Mouse (Mus musculus) myocyte (in vitro differentiated cells): ENCODE data around the gene Atf2. TPM values are rescaled to one million over a fixed set of nuclear protein-coding genes. Genes with fewer than 3 reads are reported as not detected.

Source experiments
- H3K27me3 ChIP-seq: one replicate; pipeline ENCODE4 v1.6.1; 2011; ENCODE audit not compliant: control insufficient read depth, insufficient read depth, insufficient read length
- H3K36me3 ChIP-seq: one replicate; pipeline ENCODE4 v1.6.1; 2011; ENCODE audit not compliant: control insufficient read depth, insufficient read depth
- H3K4me2 ChIP-seq: one replicate; pipeline ENCODE4 v1.6.1; 2011; ENCODE audit warnings: low read depth, control low read depth
- H3K4me3 ChIP-seq: one replicate; pipeline ENCODE4 v1.5.1; 2011; ENCODE audit warnings: mild to moderate bottlenecking, control low read depth, moderate library complexity
- H3K79me2 ChIP-seq: one replicate; pipeline ENCODE4 v1.6.1; 2011; ENCODE audit not compliant: control insufficient read depth, insufficient read depth
- H3ac ChIP-seq: one replicate; pipeline ENCODE4 v1.6.1; 2011; ENCODE audit not compliant: control insufficient read depth, insufficient read length
- CEBPB ChIP-seq: IDR thresholded peaks from 2 replicates; pipeline ENCODE4 v1.6.1; 2011; ENCODE audit warnings: mild to moderate bottlenecking, moderate library complexity; ENCODE audit not compliant: poor library complexity, insufficient read depth, severe bottlenecking
- E2F4 ChIP-seq: IDR thresholded peaks from one replicate; pipeline ENCODE4 v1.6.1; 2011; ENCODE audit warnings: mild to moderate bottlenecking, control low read depth, moderate library complexity; ENCODE audit not compliant: insufficient read depth
- MAX ChIP-seq: IDR thresholded peaks from one replicate; pipeline ENCODE4 v1.6.1; 2011; ENCODE audit warnings: low read depth, mild to moderate bottlenecking, control low read depth
- MYOD1 ChIP-seq, 3 experiments: IDR thresholded peaks; one replicate each; pipeline ENCODE4 v1.6.1; 2011; ENCODE audit warnings: control low read depth in 2 of 3, low read depth in 2 of 3, mild to moderate bottlenecking in 2 of 3, moderate library complexity in 1 of 3; ENCODE audit not compliant: insufficient read length in 2 of 3, control insufficient read depth in 1 of 3
- MYOG ChIP-seq, 3 experiments: IDR thresholded peaks; one replicate each; pipeline ENCODE4 v1.6.1; 2011; ENCODE audit warnings: control low read depth in 2 of 3, low read depth in 2 of 3, mild to moderate bottlenecking in 2 of 3; ENCODE audit not compliant: insufficient read length in 2 of 3, control insufficient read depth in 1 of 3, insufficient read depth in 1 of 3
- POLR2A ChIP-seq: IDR thresholded peaks from one replicate; pipeline ENCODE4 v1.6.1; 2011; ENCODE audit warnings: low read depth, mild to moderate bottlenecking, control low read depth, moderate library complexity; ENCODE audit not compliant: insufficient read length
- POLR2AphosphoS2 ChIP-seq: IDR thresholded peaks from one replicate; pipeline ENCODE4 v1.6.1; 2011; ENCODE audit warnings: low read depth, control low read depth; ENCODE audit not compliant: insufficient read length
- REST ChIP-seq: IDR thresholded peaks from one replicate; pipeline ENCODE4 v1.6.1; 2011; ENCODE audit warnings: mild to moderate bottlenecking, control low read depth, moderate library complexity; ENCODE audit not compliant: insufficient read depth, insufficient read length
- SRF ChIP-seq: IDR thresholded peaks from one replicate; pipeline ENCODE4 v1.6.1; 2011; ENCODE audit warnings: low read depth; ENCODE audit not compliant: control insufficient read depth, insufficient read length
- TCF12 ChIP-seq: IDR thresholded peaks from one replicate; pipeline ENCODE4 v1.6.1; 2011; ENCODE audit warnings: mild to moderate bottlenecking, control low read depth; ENCODE audit not compliant: poor library complexity, insufficient read depth, severe bottlenecking
- TCF3 ChIP-seq: IDR thresholded peaks from one replicate; pipeline ENCODE4 v1.6.1; 2011; ENCODE audit warnings: low read depth, control low read depth; ENCODE audit not compliant: insufficient read length
- USF1 ChIP-seq: IDR thresholded peaks from one replicate; pipeline ENCODE4 v1.6.1; 2011; ENCODE audit warnings: low read depth, mild to moderate bottlenecking, control low read depth, moderate library complexity
- polyA plus RNA-seq: library from polyadenylated mRNA; unstranded; fragments of >200 nt; fragmentation: generic; extraction: Trizol; gene quantifications from one replicate; pipeline ENCODE4 v1.2.1, GENCODE M21; 2012; ENCODE audit warnings: missing spikeins

The Atf2 gene
- polyA plus RNA-seq, 1 experiment: 8.6 TPM

GRCm38 (mm10) chr2:73932676-73933313 is 40.4 kb upstream of the Atf2 start:
- Histone ChIP-seq H3K79me2 (no peaks in the 10 kb centered on the region), H3K27me3 (no peaks in the 10 kb centered on the region), H3K4me3 (no peak overlapping the region), H3ac (no peak overlapping the region), H3K36me3 (no peaks in the 10 kb centered on the region), H3K4me2 (no peak overlapping the region)
- no peak for TF ChIP-seq POLR2A
- no peak for TF ChIP-seq REST
- no peak for TF ChIP-seq E2F4
- TF ChIP-seq MYOG (IDR thresholded peaks at IDR 0.05; ENCODE audit: control insufficient read depth in 1 of 3, insufficient read depth in 1 of 3, insufficient read length in 2 of 3, low read depth in 2 of 3): peak in 1 of 3 experiments; percentile 30
- TF ChIP-seq TCF3: no peak
- no peak for TF ChIP-seq POLR2AphosphoS2
- TF ChIP-seq SRF: no peak
- no peak for TF ChIP-seq USF1

GRCm38 (mm10) chr2:73927711-73928110 is 35.3 kb upstream of the Atf2 start:
- Histone ChIP-seq H3K79me2 (no peaks in the 10 kb centered on the region), H3K36me3 (no peaks in the 10 kb centered on the region), H3ac (no peak overlapping the region), H3K27me3 (peaks cover 12% of the 10 kb centered on the region), H3K4me2 (no peak overlapping the region), H3K4me3 (no peak overlapping the region)
- no peak for TF ChIP-seq USF1

GRCm38 (mm10) chr2:73925539-73925938 is 33.1 kb upstream of the Atf2 start:
- Histone ChIP-seq H3K79me2 (no peaks in the 10 kb centered on the region), H3K27me3 (peaks cover 26% of the 10 kb centered on the region), H3K4me2 (no peak overlapping the region), H3ac (no peak overlapping the region), H3K4me3 (no peak overlapping the region), H3K36me3 (no peaks in the 10 kb centered on the region)
- no peak for TF ChIP-seq TCF12
- no peak for TF ChIP-seq SRF
- no peak for TF ChIP-seq POLR2A
- no peak for TF ChIP-seq MYOG (IDR thresholded peaks at IDR 0.05; ENCODE audit: control insufficient read depth in 1 of 3, insufficient read depth in 1 of 3, insufficient read length in 2 of 3, low read depth in 2 of 3)
- TF ChIP-seq CEBPB: no peak
- no peak for TF ChIP-seq TCF3
- no peak for TF ChIP-seq REST
- TF ChIP-seq MAX: no peak
- no peak for TF ChIP-seq USF1
- no peak for TF ChIP-seq E2F4
- no peak for TF ChIP-seq MYOD1 (IDR thresholded peaks at IDR 0.05; ENCODE audit: control insufficient read depth in 1 of 3, insufficient read length in 2 of 3, low read depth in 2 of 3)

GRCm38 (mm10) chr2:73925089-73925488 is 32.6 kb upstream of the Atf2 start:
- Histone ChIP-seq H3K4me3 (no peak overlapping the region), H3ac (no peak overlapping the region), H3K27me3 (peaks cover 28% of the 10 kb centered on the region)

GRCm38 (mm10) chr2:73919642-73920041 is 27.2 kb upstream of the Atf2 start:
- Histone ChIP-seq H3K27me3 (peaks cover 22% of the 10 kb centered on the region), H3ac (no peak overlapping the region), H3K36me3 (no peaks in the 10 kb centered on the region), H3K79me2 (no peaks in the 10 kb centered on the region), H3K4me2 (peak overlapping the region; percentile 4), H3K4me3 (no peak overlapping the region)
- TF ChIP-seq USF1 (no peak), MAX (no peak), TCF12 (no peak), E2F4 (no peak), MYOD1 (IDR thresholded peaks at IDR 0.05; ENCODE audit: control insufficient read depth in 1 of 3, insufficient read length in 2 of 3, low read depth in 2 of 3) (no peak), POLR2A (no peak), REST (no peak), TCF3 (no peak), SRF (no peak), CEBPB (no peak), MYOG (IDR thresholded peaks at IDR 0.05; ENCODE audit: control insufficient read depth in 1 of 3, insufficient read depth in 1 of 3, insufficient read length in 2 of 3, low read depth in 2 of 3) (no peak), POLR2AphosphoS2 (no peak)

More at GRCm38 (mm10) chr2:73925089-73925488, 32.6 kb upstream of the Atf2 start:
- TF ChIP-seq E2F4 (no peak), TCF3 (no peak), SRF (no peak), USF1 (no peak), REST (no peak), POLR2A (no peak), POLR2AphosphoS2 (no peak), CEBPB (no peak), MYOD1 (IDR thresholded peaks at IDR 0.05; ENCODE audit: control insufficient read depth in 1 of 3, insufficient read length in 2 of 3, low read depth in 2 of 3) (no peak), TCF12 (no peak), MYOG (IDR thresholded peaks at IDR 0.05; ENCODE audit: control insufficient read depth in 1 of 3, insufficient read depth in 1 of 3, insufficient read length in 2 of 3, low read depth in 2 of 3) (no peak), MAX (no peak)
- H3K4me2 ChIP-seq: no peak overlapping the region
- no peaks in the 10 kb centered on the region for H3K79me2 ChIP-seq
- H3K36me3 ChIP-seq: no peaks in the 10 kb centered on the region
